Mouse (Mus musculus) liver, adult 2 months (tissue): ENCODE measurements around the gene Slc25a44. TPM values are rescaled to one million over a fixed set of nuclear protein-coding genes. Genes with fewer than 3 reads are reported as not detected.

Experiments used
- DNase-seq: peaks from one replicate; pipeline ENCODE4 v3.0.0-alpha.2; 2011; ENCODE audit warnings: low read depth, low spot score; ENCODE audit errors: extremely low read depth
- H3K27ac ChIP-seq: fragments of 200-500 bp; replicated peaks from 2 replicates; pipeline ENCODE4 v1.5.1; 2012; ENCODE audit warnings: low read depth, mild to moderate bottlenecking, control low read depth, inconsistent platforms, low read length; ENCODE audit not compliant: insufficient read depth
- H3K27me3 ChIP-seq: fragments of 200-500 bp; 2 replicates; pipeline ENCODE4 v1.6.1; 2012; ENCODE audit warnings: mild to moderate bottlenecking, moderate library complexity, low read length, inconsistent platforms; ENCODE audit not compliant: control insufficient read depth, insufficient read depth
- H3K36me3 ChIP-seq: fragments of 200-500 bp; 2 replicates; pipeline ENCODE4 v1.6.1; 2012; ENCODE audit warnings: low read length, inconsistent platforms; ENCODE audit not compliant: control insufficient read depth, insufficient read depth
- H3K4me1 ChIP-seq: fragments of 200-500 bp; 2 replicates; pipeline ENCODE4 v1.6.1; 2011; ENCODE audit warnings: low read length; ENCODE audit not compliant: control insufficient read depth, insufficient read depth
- H3K4me3 ChIP-seq: fragments of 200-500 bp; 2 replicates; pipeline ENCODE4 v1.5.1; 2011; ENCODE audit warnings: low read depth, mild to moderate bottlenecking, control low read depth, low read length, moderate library complexity; ENCODE audit not compliant: insufficient read depth
- H3K79me2 ChIP-seq: fragments of 200-500 bp; 2 replicates; pipeline ENCODE4 v1.6.1; 2012; ENCODE audit warnings: inconsistent platforms, mild to moderate bottlenecking, low read length, moderate library complexity; ENCODE audit not compliant: control insufficient read depth, insufficient read depth
- H3K9ac ChIP-seq: fragments of 200-500 bp; 2 replicates; pipeline ENCODE4 v1.6.1; 2012; ENCODE audit warnings: low read depth, mild to moderate bottlenecking, control low read depth, inconsistent platforms, low read length
- CTCF ChIP-seq: fragments of 200-500 bp; IDR thresholded peaks from 2 replicates; pipeline ENCODE4 v1.5.1; 2011; ENCODE audit warnings: low read depth, low read length, control low read depth
- POLR2A ChIP-seq: fragments of 200-500 bp; IDR thresholded peaks from 2 replicates; pipeline ENCODE4 v1.6.1; 2011; ENCODE audit warnings: low read length, control low read depth; ENCODE audit not compliant: insufficient read depth; ENCODE audit errors: extremely low read depth
- WGBS: fragments of 180-500 bp; shearing (Covaris S2); methylation state at CpG from one replicate; pipeline ENCODE4 v1.1.7; 2018; 5-methylcytosine and 5-hydroxymethylcytosine counted together
- polyA plus RNA-seq: library from polyadenylated mRNA; depleted of rRNA; stranded (reverse); fragments of >200 nt; gene quantifications from 2 replicates; pipeline ENCODE4 v1.2.3, GENCODE M21; 2012; rRNA removed
- total RNA-seq: library from RNA; depleted of rRNA; stranded (reverse); fragments of >200 nt; gene quantifications from 2 replicates; pipeline ENCODE4 v1.2.3, GENCODE M21; 2014; rRNA removed

Gene Slc25a44
- total RNA-seq = 26.1 and 28.1 TPM in 2 replicates
- 57.0 and 60.9 TPM in 2 replicates for polyA plus RNA-seq

- DNase-seq = peak; percentile 99
- Histone ChIP-seq H3K4me1 (peaks cover 28% of the 10 kb centered on the region), H3K4me3 (peak within 1 kb of the TSS; percentile 77), H3K9ac (peak within 1 kb of the TSS; percentile 78), H3K36me3 (peaks cover 6% of the 10 kb centered on the region; the same call in 1 of the 2 replicates), H3K27ac (peak within 1 kb of the TSS; percentile 89), H3K79me2 (peaks cover 28% of the 10 kb centered on the region), H3K27me3 (no peaks in the 10 kb centered on the region)
- WGBS = under 1% methylated on average over 35 of the region's 35 CpGs
- TF ChIP-seq POLR2A (peak; percentile 90; the same call in 1 of the 2 replicates), CTCF (no peak)
These were observed at the start of gene Slc25a44 for GRCm38 (mm10) chr3:88424605-88425329. Slc25a44 (minus strand) TSS chr3:88425139.

DNA sequence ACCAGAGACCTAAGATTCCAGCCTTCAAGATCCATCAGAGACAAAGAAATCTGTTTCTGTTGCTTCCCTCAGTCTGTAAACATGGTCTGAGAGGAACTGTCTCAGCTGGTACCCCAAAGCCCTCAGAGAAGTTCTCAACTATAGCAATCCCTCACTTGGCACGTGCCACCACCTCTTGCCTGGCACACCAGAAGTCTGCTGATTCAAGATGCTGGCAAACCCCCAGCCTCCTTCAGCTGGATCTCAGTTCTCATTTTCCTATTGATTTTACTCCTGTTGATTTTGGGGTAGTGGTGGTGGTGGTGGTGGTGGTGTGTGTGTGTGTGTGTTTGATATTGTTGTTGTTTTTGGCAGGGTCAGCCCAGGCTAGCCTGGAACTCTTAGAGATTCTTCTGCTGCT is 48.6 kb upstream of the Slc25a44 start:
- Histone ChIP-seq H3K27ac (no peak overlapping the region), H3K4me1 (peaks cover 6% of the 10 kb centered on the region; the same call in 1 of the 2 replicates), H3K9ac (no peak overlapping the region), H3K36me3 (no peaks in the 10 kb centered on the region), H3K79me2 (no peaks in the 10 kb centered on the region), H3K4me3 (no peak overlapping the region), H3K27me3 (no peaks in the 10 kb centered on the region)
- DNase-seq = no peak
- WGBS = 50% methylated on average over 1 of the region's 1 CpGs
- no peak for TF ChIP-seq CTCF

DNA sequence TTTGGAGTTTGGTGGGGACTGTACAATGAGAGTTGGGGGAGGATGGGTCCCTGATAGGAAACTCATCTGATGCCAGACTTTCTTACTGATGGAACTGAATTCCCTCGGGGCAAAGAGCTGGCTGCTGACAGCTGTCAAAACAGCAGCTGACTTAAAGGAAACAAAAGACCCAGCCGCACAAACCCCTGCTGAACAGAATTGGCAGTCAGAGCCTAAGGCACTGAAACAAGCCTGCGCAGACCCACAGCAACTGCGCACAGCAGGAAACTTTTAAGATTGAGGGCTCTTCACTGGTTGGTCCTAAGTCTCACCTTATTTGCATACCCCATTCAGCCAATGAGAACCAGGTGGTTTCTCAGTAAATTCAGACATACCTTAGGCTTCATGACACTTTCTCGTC is 48.1 kb upstream of the Slc25a44 start:
- Histone ChIP-seq H3K4me3 (no peak overlapping the region), H3K27me3 (no peaks in the 10 kb centered on the region), H3K9ac (no peak overlapping the region), H3K36me3 (no peaks in the 10 kb centered on the region), H3K4me1 (peaks cover 6% of the 10 kb centered on the region; the same call in 1 of the 2 replicates), H3K79me2 (no peaks in the 10 kb centered on the region), H3K27ac (no peak overlapping the region)
- DNase-seq = no peak
- WGBS = 73% methylated on average over 5 of the region's 5 CpGs
- TF ChIP-seq CTCF = no peak
- no peak for TF ChIP-seq POLR2A

GRCm38 (mm10) chr3:88470943-88471479 is 46.1 kb upstream of the Slc25a44 start:
- no peaks in the 10 kb centered on the region for H3K36me3 ChIP-seq
- 18% methylated on average over 10 of the region's 10 CpGs for WGBS
- H3K4me3 ChIP-seq = no peak overlapping the region
- H3K4me1 ChIP-seq = peaks cover 6% of the 10 kb centered on the region; the same call in 1 of the 2 replicates
- H3K9ac ChIP-seq = 0 out of 2 replicates have a peak overlapping the region, but pooled peaks have one; percentile 12
- H3K27ac ChIP-seq = peak overlapping the region; percentile 51; the same call in 1 of the 2 replicates
- no peaks in the 10 kb centered on the region for H3K27me3 ChIP-seq
- DNase-seq = peak; percentile 88
- no peaks in the 10 kb centered on the region for H3K79me2 ChIP-seq
- no peak for TF ChIP-seq CTCF
- TF ChIP-seq POLR2A = no peak

GRCm38 (mm10) chr3:88469466-88469865 is 44.5 kb upstream of the Slc25a44 start:
- Histone ChIP-seq H3K36me3 (no peaks in the 10 kb centered on the region), H3K79me2 (no peaks in the 10 kb centered on the region), H3K27me3 (no peaks in the 10 kb centered on the region), H3K4me3 (no peak overlapping the region), H3K27ac (no peak overlapping the region), H3K9ac (no peak overlapping the region), H3K4me1 (peaks cover 12% of the 10 kb centered on the region)
- TF ChIP-seq CTCF = no peak
- TF ChIP-seq POLR2A = no peak
- 91% methylated on average over 2 of the region's 2 CpGs for WGBS
- no peak for DNase-seq
